Mouse (Mus musculus) stomach, postnatal 0 days (tissue): Measurements from ENCODE around the gene Tmem189. TPM values are rescaled to one million over a fixed set of nuclear protein-coding genes. Genes with fewer than 3 reads are reported as not detected.
A peak's percentile ranks its signal among the peaks of the same experiment; 100 is the strongest.

Experiments
- ATAC-seq: fragments of 200-750 bp; cut with Nextera tagmentation; 2 replicates; pipeline ENCODE4 v1.8.0; 2017; ENCODE audit not compliant: low FRiP score, low TSS enrichment
- DNase-seq: peaks from one replicate; pipeline ENCODE4 v3.0.0-alpha.2; 2016; ENCODE audit warnings: low spot score
- H3K27ac ChIP-seq: fragments of 300-500 bp; sonication (generic); replicated peaks from 2 replicates; pipeline ENCODE4 v1.5.1; 2014; ENCODE audit warnings: mild to moderate bottlenecking, control low read depth
- H3K27me3 ChIP-seq: fragments of 300-500 bp; sonication (generic); 2 replicates; pipeline ENCODE4 v1.6.1; 2014; ENCODE audit warnings: low read length; ENCODE audit not compliant: control insufficient read depth, insufficient read depth
- H3K36me3 ChIP-seq: fragments of 300-500 bp; sonication (generic); 2 replicates; pipeline ENCODE4 v1.6.1; 2014; ENCODE audit warnings: low read length, mixed read lengths; ENCODE audit not compliant: control insufficient read depth, insufficient read depth
- H3K4me1 ChIP-seq: fragments of 300-500 bp; sonication (generic); replicated peaks from 2 replicates; pipeline ENCODE4 v1.6.1; 2014; ENCODE audit warnings: antibody characterized with exemption; ENCODE audit not compliant: control insufficient read depth, insufficient read depth
- H3K4me2 ChIP-seq: fragments of 300-500 bp; sonication (generic); replicated peaks from 2 replicates; pipeline ENCODE4 v1.6.1; 2014; ENCODE audit warnings: low read depth, mild to moderate bottlenecking, control low read depth, moderate library complexity
- H3K4me3 ChIP-seq: fragments of 300-500 bp; sonication (generic); 2 replicates; pipeline ENCODE4 v1.5.1; 2014; ENCODE audit warnings: low read depth, low read length, control low read depth
- H3K9ac ChIP-seq: fragments of 300-500 bp; sonication (generic); 2 replicates; pipeline ENCODE4 v1.6.1; 2014; ENCODE audit warnings: mild to moderate bottlenecking, low read length, control low read depth, mixed read lengths
- H3K9me3 ChIP-seq: fragments of 300-500 bp; sonication (generic); 2 replicates; pipeline ENCODE4 v1.6.1; 2016; ENCODE audit warnings: low read length; ENCODE audit not compliant: control insufficient read depth
- CTCF ChIP-seq: IDR thresholded peaks from 2 replicates; pipeline ENCODE4 v1.5.1; 2016; ENCODE audit warnings: antibody characterized with exemption, low read depth, mild to moderate bottlenecking, moderate library complexity
- EP300 ChIP-seq: optimal IDR thresholded peaks from 2 replicates; pipeline ENCODE3; 2016; ENCODE audit warnings: antibody characterized with exemption
- WGBS: fragments of 180-500 bp; shearing (Covaris S2); extraction: QIAGEN DNeasy Blood & Tissue Kit; methylation state at CpG from one replicate; pipeline ENCODE4 v1.1.7; 2014; 5-methylcytosine and 5-hydroxymethylcytosine counted together
- polyA plus RNA-seq: library from polyadenylated mRNA; unstranded; fragments of >200 nt; fragmentation: Nextera tagmentation; extraction: Ambion mirVana; gene quantifications from 2 replicates; pipeline ENCODE4 v1.2.1, GENCODE M21; 2015

Tmem189 gene
- polyA plus RNA-seq, 1 experiment from 2014 or later, result 74.6 TPM

DNA sequence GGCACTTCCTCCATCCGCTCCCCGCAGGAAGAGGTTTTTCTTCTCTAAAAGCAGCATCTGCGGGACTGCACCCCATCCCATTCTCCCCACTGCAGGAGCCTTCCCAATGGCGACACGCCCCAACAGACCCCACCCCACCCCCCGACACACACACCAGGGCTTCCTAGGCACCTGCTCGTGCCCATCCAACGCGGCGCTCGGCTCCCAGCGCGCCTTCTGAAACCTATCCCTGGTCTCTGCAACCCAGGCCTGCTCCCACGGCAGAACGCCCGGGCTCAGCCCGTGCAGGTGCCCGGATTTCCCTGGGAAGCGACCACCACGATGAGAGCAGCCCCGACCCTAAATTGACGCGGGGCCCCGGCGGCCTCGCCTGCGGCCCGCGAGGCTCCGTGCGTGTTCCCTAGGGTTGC, 58.4 kb downstream of the Tmem189 start:
- peaks cover 6% of the 10 kb centered on the region; the same call in 1 of the 2 replicates for H3K36me3 ChIP-seq
- peak; percentile 52 for DNase-seq
- ATAC-seq, result peak; percentile 0; the same call in 1 of the 2 replicates
- WGBS, result under 1% methylated on average over 29 of the region's 31 CpGs
- peak overlapping the region; percentile 94 for H3K9ac ChIP-seq
- H3K27me3 ChIP-seq, result no peaks in the 10 kb centered on the region
- peak overlapping the region; percentile 93 for H3K27ac ChIP-seq
- TF ChIP-seq CTCF (no peak), EP300 (no peak)
- peaks cover 13% of the 10 kb centered on the region for H3K4me1 ChIP-seq
- peak overlapping the region; percentile 90 for H3K4me2 ChIP-seq
- H3K4me3 ChIP-seq, result peak overlapping the region; percentile 90
- no peaks in the 10 kb centered on the region for H3K9me3 ChIP-seq

DNA sequence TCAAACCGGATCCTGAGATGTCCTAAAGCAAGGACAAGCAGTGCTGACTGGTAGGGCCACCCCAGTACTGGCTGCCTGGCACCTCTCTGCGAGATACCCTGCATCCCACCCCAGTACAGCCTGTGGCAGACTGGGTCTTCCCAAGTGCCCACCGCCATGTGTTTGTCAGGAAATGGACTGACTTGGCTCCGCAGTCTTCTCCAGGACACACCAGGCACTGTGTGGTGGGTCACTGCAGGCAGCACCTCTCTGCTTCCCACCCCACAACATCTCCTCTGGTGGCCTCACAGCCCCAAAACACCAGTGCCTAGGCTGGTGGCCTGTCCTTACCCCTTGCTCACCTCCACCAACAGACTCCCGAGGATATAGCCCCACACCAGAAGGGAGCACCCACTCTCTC, 59.2 kb downstream of the Tmem189 start:
- peak overlapping the region; percentile 90 for H3K4me3 ChIP-seq
- no peaks in the 10 kb centered on the region for H3K27me3 ChIP-seq
- H3K36me3 ChIP-seq, result peaks cover 6% of the 10 kb centered on the region; the same call in 1 of the 2 replicates
- TF ChIP-seq CTCF (no peak), EP300 (no peak)
- DNase-seq (no peak), ATAC-seq (no peak)
- H3K4me2 ChIP-seq, result peak overlapping the region; percentile 90
- no peaks in the 10 kb centered on the region for H3K9me3 ChIP-seq
- peak overlapping the region; percentile 94 for H3K9ac ChIP-seq
- H3K4me1 ChIP-seq, result peaks cover 13% of the 10 kb centered on the region
- WGBS, result 50% methylated on average over 5 of the region's 5 CpGs
- H3K27ac ChIP-seq, result peak overlapping the region; percentile 93

DNA sequence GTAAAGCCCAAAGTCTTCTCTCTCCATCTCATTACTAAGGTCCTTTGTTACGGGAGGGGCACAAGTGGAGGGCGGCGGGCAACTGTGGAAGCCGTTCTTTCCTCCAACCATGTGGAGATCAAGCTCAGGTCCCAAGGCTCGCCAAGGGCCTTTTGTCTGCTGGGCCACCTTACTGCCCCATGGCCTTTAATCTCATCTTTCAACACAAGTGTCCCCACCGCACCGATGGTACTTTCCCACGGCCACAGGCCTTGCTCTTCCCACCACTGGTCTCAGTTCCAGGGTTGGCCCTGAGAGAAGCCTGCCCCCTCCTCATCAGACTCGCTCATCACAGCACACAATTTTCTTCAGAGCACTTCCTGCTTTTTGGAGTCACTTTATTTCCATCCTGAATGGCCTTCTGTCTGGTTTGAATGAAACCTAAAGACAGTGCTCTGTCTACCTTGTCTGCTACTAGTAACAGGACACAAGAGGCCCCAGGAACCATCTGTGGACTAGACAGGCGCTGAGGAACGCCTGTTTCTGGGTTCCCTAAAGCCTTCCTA, 59.9 kb downstream of the Tmem189 start:
- Histone ChIP-seq H3K9ac (peak overlapping the region; percentile 94), H3K27ac (peak overlapping the region; percentile 93), H3K4me1 (peaks cover 13% of the 10 kb centered on the region), H3K36me3 (peaks cover 6% of the 10 kb centered on the region; the same call in 1 of the 2 replicates), H3K27me3 (no peaks in the 10 kb centered on the region), H3K4me3 (no peak overlapping the region; the same call in 1 of the 2 replicates), H3K9me3 (no peaks in the 10 kb centered on the region), H3K4me2 (peak overlapping the region; percentile 90)
- DNase-seq, result no peak
- 72% methylated on average over 11 of the region's 11 CpGs for WGBS
- TF ChIP-seq CTCF, result no peak
- TF ChIP-seq EP300, result no peak
- no peak for ATAC-seq

DNA sequence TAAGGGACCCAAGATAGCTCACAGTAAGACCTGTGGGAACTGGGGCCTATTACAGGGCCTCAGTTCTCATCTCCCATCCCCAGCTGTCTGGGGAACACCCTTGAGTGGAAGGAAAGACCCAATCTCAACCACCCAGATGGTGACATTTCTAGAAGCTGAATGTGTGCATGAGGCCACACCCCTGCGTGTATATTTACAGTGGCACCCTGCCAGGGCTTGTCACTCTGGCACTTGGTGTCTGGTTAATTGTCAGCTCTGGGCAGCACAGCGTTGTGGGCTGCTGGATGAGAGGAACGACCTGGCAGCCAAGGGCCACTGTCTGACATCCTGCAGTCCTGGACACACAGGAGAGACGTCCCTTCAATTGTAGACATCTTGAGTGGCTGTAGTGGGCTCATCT, 60.8 kb downstream of the Tmem189 start:
- ATAC-seq (no peak), DNase-seq (peak; percentile 79)
- no peaks in the 10 kb centered on the region for H3K27me3 ChIP-seq
- H3K9ac ChIP-seq, result 0 out of 2 replicates have a peak overlapping the region, but pooled peaks have one; percentile 8
- 28% methylated on average over 4 of the region's 4 CpGs for whole genome bisulfite sequencing
- TF ChIP-seq EP300 (no peak), CTCF (no peak)
- H3K9me3 ChIP-seq, result no peaks in the 10 kb centered on the region
- peaks cover 13% of the 10 kb centered on the region for H3K4me1 ChIP-seq
- H3K4me3 ChIP-seq, result no peak overlapping the region
- H3K4me2 ChIP-seq, result no peak overlapping the region
- H3K36me3 ChIP-seq, result peaks cover 6% of the 10 kb centered on the region; the same call in 1 of the 2 replicates
- H3K27ac ChIP-seq, result peak overlapping the region; percentile 53

DNA sequence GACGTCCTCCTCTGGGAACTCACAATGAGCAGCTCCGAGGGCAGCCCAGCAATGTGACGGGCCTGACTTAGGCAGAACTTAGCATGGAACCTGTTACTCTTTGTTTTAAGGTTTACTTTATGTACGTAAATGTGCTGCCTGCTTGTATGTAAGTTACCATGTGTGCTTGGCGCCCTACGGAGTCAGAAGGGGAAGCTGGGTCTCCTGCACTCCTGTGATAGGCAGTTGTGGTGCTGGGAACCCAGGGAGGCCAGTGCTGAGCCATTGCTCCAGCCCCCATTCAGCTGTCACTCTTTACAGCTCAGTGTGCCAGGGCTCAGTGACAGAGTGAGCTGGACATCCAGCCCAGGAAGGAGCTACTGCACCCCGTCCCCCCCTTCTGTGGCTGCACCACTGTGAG, 62.6 kb downstream of the Tmem189 start:
- Histone ChIP-seq H3K4me1 (peaks cover 13% of the 10 kb centered on the region), H3K27ac (no peak overlapping the region), H3K4me3 (no peak overlapping the region), H3K9ac (no peak overlapping the region), H3K36me3 (peaks cover 6% of the 10 kb centered on the region; the same call in 1 of the 2 replicates), H3K9me3 (no peaks in the 10 kb centered on the region), H3K27me3 (no peaks in the 10 kb centered on the region), H3K4me2 (no peak overlapping the region)
- ATAC-seq (no peak), DNase-seq (no peak)
- no peak for TF ChIP-seq CTCF
- no peak for TF ChIP-seq EP300
- WGBS, result 84% methylated on average over 7 of the region's 7 CpGs

DNA sequence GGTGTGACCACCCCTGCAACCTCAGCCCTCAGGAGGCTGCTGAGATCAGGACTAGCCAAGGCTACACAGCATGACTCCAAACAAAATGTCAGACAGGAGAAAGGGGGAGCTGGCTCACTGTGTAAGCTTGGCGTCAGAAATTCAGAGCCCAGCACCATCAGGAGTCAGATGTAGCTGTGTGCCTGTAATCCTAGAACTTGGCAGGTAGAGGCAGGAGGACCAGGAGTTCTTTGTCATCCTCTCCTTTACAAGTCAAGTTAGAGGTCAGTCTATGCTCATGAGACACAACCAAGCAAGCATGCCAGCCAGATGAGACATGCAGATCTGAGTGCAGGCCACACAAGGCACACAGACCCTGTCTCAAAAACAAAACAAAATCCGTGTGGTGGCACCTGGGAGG, 64.0 kb downstream of the Tmem189 start:
- Histone ChIP-seq H3K27me3 (no peaks in the 10 kb centered on the region), H3K9me3 (no peaks in the 10 kb centered on the region), H3K27ac (no peak overlapping the region), H3K4me2 (no peak overlapping the region), H3K4me3 (no peak overlapping the region), H3K36me3 (peaks cover 6% of the 10 kb centered on the region; the same call in 1 of the 2 replicates), H3K4me1 (peaks cover 12% of the 10 kb centered on the region), H3K9ac (no peak overlapping the region)
- no peak for ATAC-seq
- TF ChIP-seq CTCF, result no peak
- TF ChIP-seq EP300, result no peak
- DNase-seq, result no peak
- 30% methylated on average over 2 of the region's 2 CpGs for WGBS
